Mouse (Mus musculus) heart, postnatal 4 days (tissue): ENCODE results near the gene Rem2. TPM values are rescaled to one million over a fixed set of nuclear protein-coding genes. Genes with fewer than 3 reads are reported as not detected.

Experiments used
- DNase-seq: peaks from one replicate; pipeline ENCODE4 v3.0.0; 2021
- total RNA-seq, 2 experiments: library from RNA; stranded (reverse); gene quantifications; 2 replicates each; pipeline ENCODE4 v1.2.3; 2021

The Rem2 gene
- total RNA-seq, 2 experiments from 2014 or later, result 0.14 to 0.23 TPM

DNA sequence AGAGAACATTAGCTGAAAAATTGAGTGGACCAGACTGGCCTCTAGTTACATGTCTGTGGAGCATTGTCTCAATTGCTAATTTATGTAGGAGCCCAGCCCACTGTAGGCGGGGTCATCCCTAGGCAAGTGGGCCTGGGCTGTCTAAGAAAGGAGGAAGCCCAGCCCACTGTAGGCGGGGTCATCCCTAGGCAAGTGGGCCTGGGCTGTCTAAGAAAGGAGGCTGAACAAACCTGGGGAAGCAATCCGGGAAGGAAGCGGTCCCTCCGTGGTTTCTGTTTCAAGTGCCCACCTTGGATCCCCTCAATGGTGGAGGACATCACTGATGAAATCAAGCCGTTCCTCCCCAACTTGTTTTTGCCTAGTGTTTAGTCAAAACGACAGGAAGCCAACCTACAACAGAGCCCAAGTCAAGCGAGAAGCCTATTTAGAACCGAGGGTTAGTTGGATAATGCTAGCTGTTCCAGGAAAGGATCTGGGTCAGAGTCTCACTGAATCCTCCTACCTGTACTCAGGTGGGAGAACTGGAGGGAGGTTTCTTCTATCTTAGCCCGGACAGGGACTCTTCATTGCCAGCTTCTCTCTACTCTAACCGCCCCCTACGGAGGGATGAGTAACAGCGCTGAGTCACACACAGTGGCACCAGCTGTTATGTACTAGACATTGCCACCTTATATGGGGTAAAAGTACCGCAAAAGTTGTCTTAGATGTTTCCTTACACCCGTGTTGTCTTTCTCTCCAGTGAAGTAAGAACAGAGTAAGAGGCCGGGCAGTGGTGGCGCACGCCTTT, 16.6 kb downstream of the Rem2 start:
- DNase-seq, result no peak

DNA sequence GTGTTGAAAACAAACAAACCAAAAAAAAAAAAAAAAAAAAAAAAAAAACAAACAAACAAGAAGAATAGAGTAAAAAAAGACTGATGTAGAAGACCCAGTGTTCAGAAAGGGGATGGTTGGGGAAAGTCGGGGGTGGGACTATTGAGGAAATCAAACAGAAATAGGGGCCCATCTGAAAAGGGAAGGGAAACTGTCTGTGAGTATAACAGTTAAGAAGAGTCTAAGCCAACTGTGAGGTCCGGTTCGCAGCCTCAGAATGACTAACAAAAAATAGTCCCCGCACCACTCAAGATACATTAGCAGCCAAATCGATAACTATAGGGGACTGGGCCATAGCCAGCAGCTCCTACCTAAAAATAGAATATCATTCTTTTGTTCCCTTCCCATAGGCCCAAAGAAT, 17.3 kb downstream of the Rem2 start:
- DNase-seq, result no peak

DNA sequence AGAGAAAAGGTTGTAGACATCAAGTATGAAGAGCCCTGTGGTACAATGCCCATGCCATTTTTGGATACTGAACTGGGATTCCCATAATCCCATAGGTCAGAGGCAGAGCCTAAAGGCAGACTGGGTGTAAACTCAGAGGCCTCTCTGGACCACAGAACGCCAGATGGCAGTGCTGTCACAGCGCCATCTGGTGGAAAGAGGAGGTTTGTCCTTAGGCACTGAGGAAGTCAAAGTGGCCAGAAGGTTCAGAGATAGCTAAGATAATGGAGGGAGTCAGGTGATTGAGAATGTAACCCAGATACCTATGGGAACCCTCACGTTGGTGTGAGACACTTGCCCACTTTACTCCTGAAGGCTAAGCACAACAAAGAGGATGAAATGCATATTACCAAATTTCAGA, 18.3 kb downstream of the Rem2 start:
- peak; percentile 76 for DNase-seq

DNA sequence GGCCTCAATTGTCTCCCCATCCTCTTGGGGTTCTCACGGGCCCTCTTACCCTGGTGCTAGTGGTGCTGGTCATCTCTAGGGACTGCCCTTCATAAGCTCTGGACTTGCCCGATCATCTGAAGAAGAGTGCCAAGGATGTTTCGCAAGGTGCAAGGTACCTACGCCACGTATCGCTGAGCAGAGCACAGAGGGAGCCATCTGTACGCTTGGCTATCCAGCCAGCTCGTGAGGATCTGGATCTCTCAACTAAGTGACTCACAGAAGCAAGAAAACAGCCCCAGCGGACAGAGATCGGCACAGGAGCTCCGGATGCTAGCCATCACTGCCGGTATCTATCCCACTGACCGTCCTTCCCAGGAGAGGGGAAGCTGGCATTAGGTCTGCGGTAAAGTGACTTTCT, 20.8 kb downstream of the Rem2 start:
- DNase-seq, result no peak

DNA sequence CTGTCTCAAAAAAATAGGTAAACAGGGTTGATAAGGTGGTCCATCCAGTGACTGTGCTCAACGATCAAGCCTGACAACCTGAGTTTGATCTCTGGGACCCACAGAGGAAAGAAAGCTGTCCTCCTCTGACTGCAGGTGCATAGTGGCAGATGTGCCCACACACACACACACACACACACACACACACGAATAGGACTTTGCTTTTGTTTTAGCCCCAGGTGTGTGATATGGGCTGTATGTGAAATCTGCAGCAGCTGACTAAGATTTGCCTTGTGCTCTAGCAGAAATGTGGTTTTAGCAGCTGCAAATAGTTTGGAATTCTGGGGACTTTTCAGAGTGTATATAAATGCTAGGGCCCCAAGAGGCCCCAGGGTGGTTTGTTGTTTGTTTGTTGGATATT, 23.4 kb downstream of the Rem2 start:
- DNase-seq, result no peak

DNA sequence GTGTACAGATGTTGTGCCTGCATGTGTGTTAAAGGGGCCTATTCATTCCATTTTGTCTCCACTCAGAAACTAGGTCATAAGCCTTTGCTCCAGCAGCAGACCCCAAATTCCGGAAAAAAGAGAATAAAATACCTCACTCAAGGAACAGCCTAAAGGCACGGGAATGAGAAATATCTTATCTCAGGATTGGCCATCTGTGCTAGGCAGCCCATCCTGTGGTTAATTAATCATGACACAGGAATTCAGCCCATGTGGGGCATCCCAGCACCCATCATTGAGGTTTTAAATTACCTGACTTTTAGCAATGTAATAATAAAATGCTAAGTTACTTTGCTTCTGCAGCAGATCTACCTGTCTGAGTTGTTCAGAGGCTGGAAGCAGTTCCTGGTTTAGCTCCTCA, 25.5 kb downstream of the Rem2 start:
- no peak for DNase-seq

DNA sequence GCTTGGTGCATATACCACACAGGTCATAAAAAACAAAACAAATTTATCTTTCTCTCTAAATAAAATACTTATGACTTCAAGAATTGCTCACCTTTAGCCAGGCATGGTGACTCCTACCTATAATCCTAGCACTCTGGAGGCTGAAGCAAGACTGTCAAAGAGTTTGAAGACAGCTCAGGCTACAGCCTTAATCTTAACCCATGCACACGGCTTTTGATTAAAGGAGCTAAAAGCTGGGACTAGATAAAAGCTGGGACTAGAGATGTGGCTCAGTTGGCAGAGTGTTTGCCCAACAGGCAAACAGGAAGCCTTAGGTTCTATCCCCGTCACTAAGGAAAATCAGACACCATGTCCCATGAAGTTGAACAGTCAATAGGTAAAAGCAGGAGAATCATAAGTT, 27.2 kb downstream of the Rem2 start:
- no peak for DNase-seq

DNA sequence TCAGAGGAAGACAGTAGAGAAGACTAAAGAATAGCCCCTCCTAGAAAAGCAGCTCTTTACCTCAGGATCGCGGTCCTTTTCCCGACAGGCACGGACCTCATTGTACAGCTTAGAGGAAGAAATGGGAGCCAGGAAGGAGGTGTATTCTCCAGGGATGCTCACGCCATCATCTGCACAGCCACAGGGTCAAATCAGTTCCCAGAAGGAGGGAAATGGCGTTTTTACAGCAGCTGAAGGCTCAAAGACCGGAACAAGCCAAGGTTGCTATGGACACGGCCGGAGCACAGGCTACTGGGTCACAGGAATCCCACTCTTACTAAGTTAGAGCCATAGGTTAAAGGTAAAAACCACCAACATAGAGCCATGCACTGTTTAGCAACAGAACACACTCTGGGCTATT, 33.9 kb downstream of the Rem2 start:
- no peak for DNase-seq

DNA sequence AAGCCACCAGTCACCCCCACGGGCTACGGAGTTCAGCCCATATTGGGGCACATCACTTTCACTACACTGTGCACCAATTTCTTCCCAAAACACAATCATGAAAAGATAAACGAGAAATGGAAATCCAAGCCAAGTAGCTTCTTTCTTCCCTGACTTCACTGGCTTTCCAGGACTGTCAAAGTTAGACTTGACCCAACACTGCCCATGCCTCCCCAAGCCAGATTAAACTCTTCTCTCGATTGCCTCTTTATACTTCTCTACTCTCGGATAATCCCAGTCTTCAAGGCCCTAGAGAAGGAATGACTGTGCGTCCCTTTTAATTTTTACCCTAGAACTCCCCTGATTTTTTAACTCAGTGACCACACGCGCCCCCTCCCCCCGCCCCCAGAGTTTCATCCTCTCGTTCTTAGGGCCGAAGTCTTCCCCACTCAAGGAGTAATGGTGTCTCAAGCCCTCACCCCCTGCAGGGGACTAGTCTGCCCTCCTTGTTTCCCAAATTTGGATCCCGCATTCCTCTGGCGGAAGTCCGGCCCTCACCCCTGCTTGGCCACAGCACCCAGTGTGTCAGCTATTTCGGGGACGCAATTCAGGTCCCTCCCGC, 40.9 kb downstream of the Rem2 start:
- no peak for DNase-seq

DNA sequence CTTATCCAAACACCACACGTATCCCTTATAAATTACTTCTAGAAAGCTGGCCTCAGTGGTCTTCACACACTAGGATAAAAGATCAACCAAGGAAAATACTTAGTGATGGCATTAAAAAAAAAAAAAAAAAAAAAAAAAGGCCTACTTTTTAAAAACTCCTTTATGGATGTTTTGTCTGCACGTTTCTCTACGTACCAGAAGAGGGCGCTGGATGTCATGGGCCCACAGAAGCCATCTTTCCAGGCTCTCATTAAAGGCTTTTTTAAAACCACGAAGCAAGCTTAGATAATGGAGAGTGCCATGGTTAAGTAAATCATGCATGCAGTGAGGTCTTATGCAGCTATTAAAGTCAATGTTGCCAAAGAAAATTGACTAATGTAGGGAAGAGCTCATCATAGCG, 47.7 kb downstream of the Rem2 start:
- no peak for DNase-seq

DNA sequence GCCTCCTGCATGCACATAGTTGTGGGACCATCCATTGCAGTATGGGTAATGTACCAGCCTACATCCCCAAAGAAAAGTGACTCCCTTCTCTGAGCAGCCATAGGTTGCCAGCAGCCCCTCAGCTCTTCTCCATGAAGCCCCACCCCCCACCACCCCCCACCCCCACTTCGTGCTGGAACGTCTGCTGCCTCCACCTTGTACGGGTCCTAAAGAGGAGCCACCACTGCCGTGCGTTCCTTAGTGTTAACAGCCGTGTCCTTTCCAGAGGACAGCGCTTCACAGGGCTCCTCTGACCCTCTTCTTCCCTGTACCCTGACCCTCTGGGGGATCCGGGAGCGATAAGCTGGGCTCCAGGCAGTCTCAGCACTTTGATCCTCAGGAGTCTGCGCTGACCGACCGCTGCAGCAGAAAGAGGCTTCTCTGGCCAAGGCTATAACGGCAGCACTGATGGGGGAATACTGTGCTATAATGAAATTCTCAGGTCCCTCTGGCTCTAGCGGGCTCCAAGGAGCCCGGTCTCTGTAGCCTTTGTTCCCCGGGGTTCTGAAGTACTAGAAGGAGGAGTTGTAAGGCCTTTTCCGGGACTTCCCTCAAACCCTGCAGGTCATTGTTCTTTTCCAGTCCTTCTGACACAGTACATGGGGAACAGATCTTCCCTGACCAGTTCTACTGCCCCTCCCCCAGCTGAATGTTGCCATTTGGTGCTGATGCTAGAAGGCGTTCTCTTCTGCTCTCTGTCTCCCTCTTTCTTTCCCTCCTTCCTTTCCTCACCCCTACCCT, 51.5 kb downstream of the Rem2 start:
- peak; percentile 37 for DNase-seq

DNA sequence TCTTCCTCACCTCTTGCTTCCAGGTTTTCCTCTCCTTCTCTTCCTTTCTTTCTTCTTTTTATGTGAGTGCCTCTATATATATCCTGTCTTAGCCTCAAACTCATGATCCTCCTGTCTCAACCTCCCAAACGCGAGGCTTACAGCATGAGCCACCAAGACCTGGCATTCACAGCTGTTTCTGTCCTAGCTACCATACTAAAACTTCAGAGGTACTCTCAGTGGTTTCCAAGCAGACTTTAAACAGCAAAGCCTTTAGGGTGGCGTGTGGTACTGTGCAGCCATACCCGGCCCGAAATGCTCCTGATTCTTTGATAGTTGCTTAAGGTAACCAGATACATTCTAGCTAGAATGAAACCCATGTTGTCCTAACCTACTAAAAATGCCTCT, 52.1 kb downstream of the Rem2 start:
- DNase-seq, result no peak

DNA sequence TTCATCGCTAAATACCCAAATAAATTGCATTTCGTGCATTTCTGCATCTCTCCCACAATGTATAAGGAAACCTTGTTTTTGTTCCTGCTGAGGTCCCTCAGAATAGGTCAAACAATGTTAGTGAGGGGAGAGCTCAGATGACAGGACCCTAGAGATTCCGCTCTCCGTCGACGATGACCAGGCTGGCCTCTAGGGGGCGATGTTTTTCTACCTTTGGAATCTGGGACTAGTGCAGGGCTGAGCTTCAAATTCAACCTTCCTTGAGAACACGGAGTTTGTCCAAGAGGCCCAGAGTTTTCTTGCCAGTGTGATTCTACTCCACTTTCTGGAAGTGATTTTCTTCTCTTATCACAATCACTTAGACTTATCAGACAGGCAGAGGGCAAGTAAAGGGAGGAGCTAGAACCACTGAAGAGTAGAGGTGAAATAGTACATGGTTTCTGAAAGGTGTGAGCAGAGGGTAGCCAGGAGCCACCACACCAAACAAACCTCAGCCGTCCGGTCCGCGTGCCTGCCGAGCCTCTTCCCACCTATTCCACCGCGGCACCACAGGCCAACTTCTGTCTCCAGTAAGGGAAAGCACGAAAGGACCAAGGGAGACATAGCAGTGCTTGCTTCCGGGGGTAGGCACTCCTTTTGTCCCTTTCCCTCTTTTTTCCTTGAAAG, 52.7 kb downstream of the Rem2 start:
- DNase-seq, result peak; percentile 91

Other genes with a start within 250 kb of the Rem2 start
- 100 to 1,000 TPM; 132 to 145 TPM for gene Dad1, start 222.0 kb upstream of the Rem2 start, total RNA-seq
- 10 to 100 TPM; 65.0 to 65.1 TPM for gene Abhd4, start 221.9 kb upstream of the Rem2 start, total RNA-seq
- gene Olfr49, start 191.2 kb upstream of the Rem2 start, total RNA-seq, result not detected
- 100 to 1,000 TPM; 114 to 126 TPM for gene Oxa1l, start 115.3 kb upstream of the Rem2 start, total RNA-seq
- gene Slc7a7, start 58.3 kb upstream of the Rem2 start, total RNA-seq, result 1 to 10 TPM; 5.2 to 7.8 TPM
- 100 to 1,000 TPM; 185 to 194 TPM for gene Mrpl52, start 49.2 kb upstream of the Rem2 start, total RNA-seq
- 100 to 1,000 TPM; 129 to 131 TPM for gene Mmp14, start 44.5 kb upstream of the Rem2 start, total RNA-seq
- gene Lrp10, start 12.0 kb upstream of the Rem2 start, total RNA-seq, result 10 to 100 TPM; 81.3 to 81.5 TPM
- 10 to 100 TPM; 36.2 to 36.5 TPM for gene Prmt5, start 41.4 kb downstream of the Rem2 start, total RNA-seq
- gene Haus4, start 78.5 kb downstream of the Rem2 start, total RNA-seq, result 10 to 100 TPM; 30.6 to 32.7 TPM
- 10 to 100 TPM; 19.4 to 20.3 TPM for gene Ajuba, start 101.5 kb downstream of the Rem2 start, total RNA-seq
- gene 4931414P19Rik, start 129.9 kb downstream of the Rem2 start, total RNA-seq, result 1 to 10 TPM; 4.9 to 6.6 TPM
- 100 to 1,000 TPM; 192 to 198 TPM for gene Psmb5, start 141.9 kb downstream of the Rem2 start, total RNA-seq
- not detected for gene Psmb11, start 145.3 kb downstream of the Rem2 start, total RNA-seq
- not detected for gene Gm17606, start 164.9 kb downstream of the Rem2 start, total RNA-seq
- 1 to 10 TPM; 2.7 to 3.1 TPM for gene Cdh24, start 165.3 kb downstream of the Rem2 start, total RNA-seq
- 10 to 100 TPM; 19.3 to 20.9 TPM for gene 1700123O20Rik, start 210.1 kb downstream of the Rem2 start, total RNA-seq
- gene Acin1, start 210.8 kb downstream of the Rem2 start, total RNA-seq, result 100 to 1,000 TPM; 119 to 129 TPM
- under 1 TPM; 0.14 to 0.16 TPM for gene Gm29776, start 222.7 kb downstream of the Rem2 start, total RNA-seq
- gene Cebpe, start 236.1 kb downstream of the Rem2 start, total RNA-seq, result not detected